Mouse (Mus musculus) NIH3T3 (cell line): Measurements from ENCODE around the gene Gm49510.

Experiments
- DNase-seq: peaks from one replicate; pipeline ENCODE4 v3.0.0-alpha.2; 2012; ENCODE audit warnings: low read depth

Gene Gm49510

DNA sequence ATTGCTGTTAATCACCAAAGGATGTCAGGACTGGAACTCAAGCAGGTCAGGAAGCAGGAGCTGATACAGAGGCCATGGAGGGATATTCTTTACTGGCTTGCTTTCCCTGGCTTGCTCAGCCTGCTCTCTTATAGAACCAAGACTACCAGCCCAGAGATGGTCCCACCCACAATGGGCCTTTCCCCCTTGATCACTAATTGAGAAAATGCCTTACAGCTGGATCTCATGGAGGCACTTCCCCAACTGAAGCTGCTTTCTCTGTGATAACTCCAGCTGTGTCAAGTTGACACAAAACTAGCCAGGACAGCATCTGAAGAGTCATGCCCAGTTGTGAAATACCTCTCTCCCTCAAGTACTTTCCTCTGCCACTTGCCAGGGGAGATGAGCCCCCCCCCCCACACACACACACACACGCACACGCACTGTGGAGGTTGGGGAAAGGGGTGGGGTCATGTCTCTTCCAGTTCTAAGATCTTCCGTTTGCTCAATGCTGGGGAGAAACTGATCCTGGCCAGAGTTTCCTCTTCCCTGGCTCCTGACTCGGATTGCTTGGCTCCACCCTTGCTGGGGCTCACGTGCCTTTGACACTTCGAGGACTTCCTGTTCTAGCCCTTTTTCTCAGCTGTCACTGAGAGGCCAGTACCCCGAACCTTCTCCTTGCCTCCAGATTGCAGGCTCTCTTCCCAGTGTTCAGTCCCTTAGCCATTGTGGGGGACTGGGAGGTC lies 20.5 kb upstream of the Gm49510 start:
- peak; percentile 46 for DNase-seq

DNA sequence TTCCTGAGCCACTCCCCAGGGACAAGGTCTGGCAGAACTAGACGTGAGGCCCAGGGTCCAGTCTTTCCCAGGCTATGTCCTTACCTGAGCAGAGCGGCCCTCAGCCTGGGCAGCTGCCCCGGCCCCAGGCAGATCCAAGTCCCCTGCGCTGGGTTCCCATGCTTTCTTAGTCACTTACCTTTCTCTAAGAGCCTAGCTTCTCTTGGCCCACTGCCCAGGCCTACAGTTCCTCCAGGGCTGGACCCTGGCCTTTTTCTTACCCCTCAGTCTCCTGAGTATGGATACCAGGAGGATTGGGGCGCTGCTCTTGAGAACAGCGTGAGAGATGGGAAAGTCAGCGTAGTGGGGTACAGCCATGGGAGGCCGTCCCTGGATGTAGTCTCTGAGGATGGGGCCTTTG lies 19.0 kb upstream of the Gm49510 start:
- DNase-seq: no peak

DNA sequence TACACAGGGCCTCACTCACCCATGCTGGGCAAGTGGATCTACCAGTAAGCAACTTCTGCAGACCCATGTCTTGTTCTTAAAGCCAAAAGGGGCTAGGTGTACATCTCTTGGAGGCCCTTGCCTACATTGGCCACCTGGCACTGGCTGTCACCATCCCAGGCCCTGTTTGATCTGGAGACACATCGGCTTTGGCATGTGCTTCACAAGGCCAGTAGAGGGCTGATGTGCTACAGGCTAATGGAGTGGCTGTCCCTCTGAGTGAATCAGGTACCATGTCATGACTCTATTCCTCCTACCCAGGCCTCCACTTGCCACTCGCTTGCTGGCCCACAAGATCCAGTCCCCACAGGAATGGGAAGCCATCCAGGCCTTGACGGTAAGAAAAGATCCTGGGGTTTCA lies 17.6 kb upstream of the Gm49510 start:
- DNase-seq: no peak

DNA sequence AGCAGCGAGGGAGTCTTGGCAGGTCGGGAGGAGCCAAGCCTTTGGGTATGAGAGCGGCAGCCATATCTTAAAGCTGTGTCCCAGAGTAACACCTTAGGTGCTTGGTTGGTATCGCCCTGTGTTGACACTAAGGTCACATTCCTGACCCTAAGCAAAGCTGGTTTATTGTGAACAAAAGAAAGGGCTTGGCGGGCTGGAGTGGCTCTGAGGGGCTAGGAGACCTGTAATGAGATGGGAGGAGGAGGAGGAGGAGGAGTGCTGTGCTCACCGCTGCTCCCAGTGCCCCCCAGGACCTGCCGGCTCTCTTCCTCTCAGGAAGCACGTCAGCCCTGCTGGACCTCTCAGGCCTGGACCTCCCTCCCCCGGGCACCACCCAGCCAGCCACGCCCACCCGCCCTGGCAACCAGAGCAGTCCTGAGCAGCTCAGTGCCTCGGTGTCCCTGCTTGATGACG lies 10.0 kb upstream of the Gm49510 start:
- no peak for DNase-seq

DNA sequence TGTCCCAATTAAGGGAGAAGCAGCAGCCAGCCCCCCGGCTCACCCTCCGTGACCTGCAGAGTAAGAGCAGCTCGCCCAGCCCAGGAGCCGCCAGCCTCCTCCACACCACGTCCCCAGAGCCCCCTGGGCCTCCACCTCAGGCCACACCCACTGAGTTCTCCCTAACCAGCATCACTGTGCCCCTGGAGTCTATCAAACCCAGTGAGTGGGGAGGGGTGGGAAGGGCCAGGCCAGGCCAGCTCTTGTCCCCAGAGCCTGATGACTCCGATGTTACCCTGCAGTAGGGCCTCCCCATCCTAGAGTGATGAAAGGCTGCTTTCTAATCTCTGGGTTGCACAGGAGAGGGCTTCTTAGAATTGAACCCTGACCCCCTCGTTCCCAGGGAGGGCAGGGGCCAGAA lies 7.0 kb upstream of the Gm49510 start:
- no peak for DNase-seq

DNA sequence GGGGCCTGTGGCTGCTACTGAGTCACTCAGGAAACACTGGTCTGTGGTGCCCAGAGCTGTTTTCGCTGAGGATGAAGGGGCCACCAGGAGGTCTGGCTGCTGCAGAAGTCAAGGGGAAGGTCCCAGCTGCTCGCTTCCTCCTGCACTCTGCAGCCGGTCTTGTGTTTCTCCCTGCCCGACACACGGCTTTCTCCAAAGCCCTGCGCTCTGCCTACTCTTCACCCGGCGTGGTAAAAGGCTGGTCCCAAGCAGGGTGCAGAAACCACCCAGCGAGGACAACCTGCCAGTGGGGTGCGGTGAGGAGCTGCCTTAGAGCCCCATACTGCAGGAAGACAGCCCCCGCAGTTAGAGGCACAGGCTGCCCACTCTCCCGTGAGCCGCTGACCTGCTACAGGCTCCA lies 4.7 kb upstream of the Gm49510 start:
- no peak for DNase-seq

DNA sequence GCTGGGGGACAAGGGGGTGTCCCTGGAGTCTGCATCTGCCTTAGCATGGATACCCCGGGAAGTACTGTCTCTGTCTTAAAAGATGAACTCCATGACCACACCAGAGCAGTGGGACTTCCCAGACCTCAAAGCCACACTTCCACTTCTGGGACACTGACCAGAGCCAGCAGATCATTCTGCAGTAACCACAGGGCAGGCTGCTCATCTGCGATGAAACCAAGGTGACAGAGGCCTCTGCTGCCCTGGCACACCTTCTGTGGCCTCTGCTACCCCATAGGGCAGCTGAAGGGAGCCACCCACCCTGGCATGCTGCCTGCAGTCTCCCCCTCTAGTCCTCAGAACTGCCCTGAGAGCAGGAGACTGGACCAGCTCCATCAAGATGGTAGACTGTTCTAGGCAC lies 3.7 kb upstream of the Gm49510 start:
- DNase-seq: no peak

DNA sequence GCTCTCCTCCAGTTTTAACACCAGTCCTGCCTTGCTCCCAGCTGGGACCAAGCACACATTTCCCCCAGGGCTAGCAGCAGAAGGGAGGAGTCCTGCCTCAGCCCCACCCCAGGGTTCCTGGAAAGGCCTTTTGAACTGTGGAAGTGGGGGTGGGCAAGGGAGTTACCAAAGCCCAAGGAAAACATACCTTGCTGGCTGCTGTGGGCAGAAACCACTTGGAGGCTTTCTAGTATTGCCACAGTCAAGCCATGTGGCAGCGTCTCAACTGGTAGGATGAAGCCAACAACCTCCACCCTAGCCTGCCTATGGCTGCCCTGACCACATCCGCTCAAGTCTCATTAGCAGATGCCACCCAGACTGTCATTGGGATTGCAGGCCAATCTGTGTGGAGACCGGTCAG lies 3.3 kb upstream of the Gm49510 start:
- no peak for DNase-seq

DNA sequence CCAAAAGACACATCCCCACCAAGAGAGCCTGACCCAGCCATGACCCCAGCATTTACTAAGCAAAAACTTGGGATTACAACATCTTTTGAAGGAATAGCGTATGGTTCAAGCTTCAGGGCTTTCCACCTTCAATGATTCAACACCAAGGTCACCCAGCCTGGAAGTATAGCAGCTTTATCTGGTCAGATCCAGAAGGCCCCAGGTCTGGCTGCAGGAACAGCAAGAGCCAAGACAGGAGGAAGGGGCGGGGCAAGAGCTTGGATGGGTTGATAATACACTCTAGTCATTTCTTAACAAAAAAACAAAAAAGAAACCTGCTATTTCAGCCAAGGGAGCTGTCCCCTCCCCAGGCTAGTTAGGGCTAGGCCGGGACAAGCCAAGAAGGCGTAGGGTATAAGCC lies 2.0 kb upstream of the Gm49510 start:
- DNase-seq: peak; percentile 29

DNA sequence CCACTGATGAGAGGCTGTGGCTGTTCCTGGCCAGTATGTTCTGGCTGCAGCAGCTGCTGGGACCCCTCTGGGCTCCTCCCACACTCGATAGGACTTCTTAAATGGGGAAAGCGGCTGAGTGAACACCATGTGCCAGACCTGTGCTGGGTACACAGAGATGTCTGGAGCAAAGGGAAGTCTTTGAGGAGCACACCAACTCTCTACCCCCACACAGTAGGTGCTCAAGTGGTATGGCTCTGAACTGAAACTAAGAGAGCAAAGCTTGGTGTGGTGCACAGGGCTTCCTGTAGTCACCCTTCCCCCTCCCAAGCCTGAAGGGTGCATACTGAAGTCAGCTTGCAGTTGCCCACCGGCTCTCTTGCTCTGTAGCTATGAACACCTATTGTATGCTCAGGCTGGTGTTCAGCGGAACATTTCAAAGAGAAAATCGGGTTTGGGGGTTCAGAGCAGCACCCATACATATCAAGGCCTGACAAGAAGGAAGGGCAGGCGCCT lies 913 bp upstream of the Gm49510 start:
- no peak for DNase-seq

DNA sequence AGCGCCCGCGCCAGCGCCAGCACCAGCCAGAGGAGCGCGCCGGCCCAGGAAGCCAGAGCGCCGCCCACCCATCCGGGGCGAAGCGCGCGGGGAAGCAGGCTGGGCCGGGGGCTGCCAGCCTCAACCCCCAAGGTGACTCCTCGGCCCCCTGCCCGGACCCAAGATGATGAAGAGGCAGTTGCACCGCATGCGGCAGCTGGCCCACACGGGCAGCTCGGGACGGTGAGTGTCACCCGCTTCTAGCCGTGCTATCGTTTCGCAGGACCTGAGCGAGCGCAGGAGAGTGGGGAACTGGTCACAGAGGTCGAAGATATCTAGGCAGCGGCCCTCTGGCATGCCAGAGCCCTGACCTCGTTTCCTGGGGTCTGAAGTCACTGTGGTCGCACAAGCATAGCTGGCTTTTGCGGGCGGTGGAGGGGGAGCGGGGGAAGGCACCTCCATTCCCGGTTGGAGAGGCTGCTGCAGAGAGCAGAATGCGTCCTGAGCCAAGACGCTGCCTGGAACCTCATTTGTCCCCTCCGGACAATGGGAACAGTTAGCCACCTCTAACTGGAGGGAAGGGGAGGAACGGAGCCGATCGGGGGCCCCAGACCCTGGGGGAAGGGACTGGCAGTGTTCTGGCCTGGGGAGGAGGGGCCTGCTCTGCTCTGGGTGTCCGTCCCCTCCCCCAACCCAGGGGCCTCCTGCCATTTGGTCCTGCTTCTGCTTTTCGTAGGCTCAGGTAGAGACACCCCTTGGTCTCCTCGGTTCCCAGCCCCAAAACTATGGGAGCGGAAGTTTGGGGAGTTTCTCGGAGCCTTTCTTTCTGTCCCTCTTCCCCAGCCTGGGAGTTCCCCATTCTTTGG lies 495 bp downstream of the Gm49510 start, which contains the start of gene Sh3bp1:
Sh3bp1 (plus strand) TSS at position 29 of the 845 bp plus-strand sequence.
- DNase-seq: peak; percentile 85

DNA sequence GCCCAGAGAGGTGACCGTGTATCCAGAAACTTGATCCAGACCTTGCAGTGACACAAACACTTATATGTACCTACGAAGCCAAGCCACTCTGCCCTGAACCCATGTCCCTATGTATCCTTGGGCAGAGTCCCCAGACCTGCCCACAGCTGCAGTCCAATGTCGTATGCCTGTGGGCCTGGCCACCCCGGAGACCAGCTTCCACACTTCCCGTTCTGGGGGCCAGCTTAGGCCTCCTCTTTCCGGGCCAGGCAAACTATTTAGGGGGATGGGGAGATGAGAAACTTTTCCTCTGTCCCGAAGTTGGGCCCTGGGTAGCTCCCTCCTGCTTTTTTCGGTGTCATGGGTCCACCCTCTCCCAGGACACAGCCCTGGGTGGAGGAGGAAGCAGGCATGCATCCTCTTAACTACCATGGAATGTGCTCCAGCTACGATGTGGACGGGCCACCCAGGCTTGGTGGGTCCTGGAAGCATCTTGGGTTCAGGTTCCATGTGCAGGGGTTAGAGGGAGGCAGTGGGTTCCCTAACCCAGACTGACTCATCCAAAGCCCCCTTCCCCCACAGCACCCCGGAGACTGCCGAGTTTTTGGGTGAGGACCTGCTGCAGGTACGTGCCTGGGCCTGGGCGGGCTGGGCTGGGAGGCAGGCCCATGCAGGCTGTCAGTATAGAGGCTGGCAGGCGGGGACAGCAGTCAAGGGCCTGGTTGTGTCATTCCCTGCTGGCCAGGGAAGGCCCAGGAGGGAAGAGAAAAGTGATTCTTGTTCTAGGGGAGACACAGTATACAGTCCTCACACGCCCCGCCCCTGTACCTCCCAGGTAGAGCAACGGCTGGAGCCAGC lies 1.3 kb downstream of the Gm49510 start:
- peak; percentile 28 for DNase-seq

DNA sequence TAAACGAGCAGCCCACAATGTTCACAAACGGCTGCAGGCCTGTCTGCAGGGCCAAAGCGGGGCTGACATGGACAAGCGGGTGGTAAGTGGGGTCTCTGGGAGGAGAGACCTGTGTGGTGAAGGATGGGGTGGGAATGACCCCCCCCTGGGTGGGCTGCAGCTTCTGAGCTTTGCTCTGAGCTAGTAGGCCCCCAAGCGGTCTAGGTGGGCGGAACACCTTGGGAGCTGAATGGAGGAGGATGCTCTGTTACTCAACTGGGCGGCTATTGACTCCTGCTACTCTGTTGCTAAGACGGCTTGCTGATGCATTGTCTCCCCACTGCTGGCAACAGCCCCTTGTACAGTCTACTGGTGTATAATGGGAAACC lies 1.9 kb downstream of the Gm49510 start:
- DNase-seq: peak; percentile 32

DNA sequence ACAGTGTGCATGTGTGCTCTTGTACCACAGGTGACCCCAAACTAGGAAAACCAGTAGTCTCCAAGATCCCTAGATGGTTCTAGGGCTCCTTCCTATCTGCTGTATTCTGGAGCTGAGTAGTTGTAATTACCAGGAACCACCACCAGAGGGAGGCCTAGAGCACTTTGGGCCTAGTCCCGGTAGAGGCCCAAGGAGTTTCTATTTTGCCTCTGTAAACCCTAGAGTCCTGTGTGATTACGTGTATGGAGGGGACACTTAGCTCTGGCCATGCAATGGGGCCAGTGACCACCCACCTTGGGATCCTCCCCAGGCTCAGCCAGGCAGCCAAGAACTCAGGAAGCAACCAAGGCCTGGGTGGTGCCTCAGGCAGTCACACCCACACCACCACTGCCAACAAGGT lies 3.8 kb downstream of the Gm49510 start:
- DNase-seq: peak; percentile 94

DNA sequence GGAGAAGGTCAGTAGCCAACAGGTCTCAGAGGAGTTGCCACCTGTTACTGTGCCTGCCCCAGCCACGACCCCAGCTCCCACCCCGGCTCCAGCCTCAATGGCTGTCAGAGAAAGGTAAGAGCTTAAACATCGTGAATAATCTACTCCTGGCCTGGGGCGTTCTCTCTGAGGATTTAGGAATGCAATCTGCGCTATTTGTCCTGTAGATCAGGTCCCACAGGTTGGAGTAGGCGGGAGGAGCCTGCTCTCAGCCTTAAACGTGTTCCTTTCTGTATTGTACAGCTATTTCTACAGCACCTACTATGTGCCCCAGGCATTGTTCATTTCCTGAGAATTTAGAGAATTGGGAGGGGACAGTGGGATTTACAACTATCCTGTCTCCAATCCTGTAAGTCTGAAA lies 8.9 kb downstream of the Gm49510 start:
- DNase-seq: no peak

DNA sequence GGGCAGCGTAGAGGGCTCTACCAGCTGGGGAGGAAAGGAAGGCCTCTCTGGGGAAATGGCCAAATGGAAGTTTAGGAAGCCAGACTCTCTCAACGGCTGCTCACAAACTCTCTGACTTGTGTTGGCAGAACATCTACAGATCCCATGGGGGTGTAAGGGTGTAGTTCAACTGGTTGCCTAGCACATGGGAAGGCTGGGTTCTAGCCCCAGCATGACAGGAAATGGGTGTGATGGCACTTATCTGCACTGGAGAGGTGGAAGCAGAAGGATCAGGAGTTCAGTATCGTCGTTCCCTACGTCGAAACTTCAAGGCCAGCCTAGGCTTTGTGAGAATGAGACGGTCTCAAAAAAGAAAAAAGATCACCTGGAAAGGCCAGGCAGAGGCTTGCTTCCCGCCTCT lies 9.5 kb downstream of the Gm49510 start:
- DNase-seq: no peak

DNA sequence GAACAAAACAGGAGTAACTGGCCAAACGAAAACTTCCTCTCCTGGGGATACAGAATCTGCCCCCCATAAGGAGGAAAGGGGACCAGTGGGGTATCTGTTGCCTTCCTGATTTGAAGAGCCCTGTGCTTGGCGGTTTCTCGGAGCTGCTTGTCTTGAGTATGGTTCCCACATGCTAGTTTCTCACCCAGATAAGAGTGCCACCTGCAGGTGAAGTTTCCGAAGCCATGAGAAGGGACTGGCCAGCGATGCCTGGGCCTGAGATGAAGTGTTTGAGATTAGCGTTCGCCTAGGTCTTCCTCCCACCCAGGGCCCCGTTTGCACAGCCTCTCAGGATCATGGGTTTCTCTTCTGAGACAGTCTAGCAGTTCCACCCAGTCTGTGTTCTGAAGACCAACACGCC lies 12.6 kb downstream of the Gm49510 start:
- peak; percentile 61 for DNase-seq

DNA sequence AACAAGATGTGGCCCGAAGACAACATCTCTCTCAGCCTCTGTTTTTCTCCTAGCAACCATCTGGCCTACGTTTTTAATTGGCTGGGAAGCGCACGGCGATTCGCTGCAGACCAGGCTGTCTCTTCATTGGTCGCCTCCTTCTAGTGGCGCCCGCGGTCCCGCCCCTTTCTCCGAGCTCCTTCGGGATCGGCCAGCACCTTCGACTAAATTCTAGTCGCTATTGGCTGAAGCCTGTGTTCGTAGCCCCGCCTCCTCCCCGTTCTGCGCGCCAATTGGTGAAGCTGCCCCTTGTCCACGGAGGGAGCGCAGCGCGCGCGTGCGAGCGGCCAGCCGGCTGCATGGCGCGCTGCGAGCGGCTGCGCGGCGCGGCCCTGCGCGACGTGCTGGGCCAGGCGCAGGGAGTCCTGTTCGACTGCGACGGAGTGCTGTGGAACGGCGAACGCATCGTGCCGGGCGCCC lies 14.2 kb downstream of the Gm49510 start, which contains the start of gene Pdxp:
Pdxp (plus strand) TSS at position 288 of the 459 bp plus-strand sequence.
- DNase-seq: peak; percentile 70

DNA sequence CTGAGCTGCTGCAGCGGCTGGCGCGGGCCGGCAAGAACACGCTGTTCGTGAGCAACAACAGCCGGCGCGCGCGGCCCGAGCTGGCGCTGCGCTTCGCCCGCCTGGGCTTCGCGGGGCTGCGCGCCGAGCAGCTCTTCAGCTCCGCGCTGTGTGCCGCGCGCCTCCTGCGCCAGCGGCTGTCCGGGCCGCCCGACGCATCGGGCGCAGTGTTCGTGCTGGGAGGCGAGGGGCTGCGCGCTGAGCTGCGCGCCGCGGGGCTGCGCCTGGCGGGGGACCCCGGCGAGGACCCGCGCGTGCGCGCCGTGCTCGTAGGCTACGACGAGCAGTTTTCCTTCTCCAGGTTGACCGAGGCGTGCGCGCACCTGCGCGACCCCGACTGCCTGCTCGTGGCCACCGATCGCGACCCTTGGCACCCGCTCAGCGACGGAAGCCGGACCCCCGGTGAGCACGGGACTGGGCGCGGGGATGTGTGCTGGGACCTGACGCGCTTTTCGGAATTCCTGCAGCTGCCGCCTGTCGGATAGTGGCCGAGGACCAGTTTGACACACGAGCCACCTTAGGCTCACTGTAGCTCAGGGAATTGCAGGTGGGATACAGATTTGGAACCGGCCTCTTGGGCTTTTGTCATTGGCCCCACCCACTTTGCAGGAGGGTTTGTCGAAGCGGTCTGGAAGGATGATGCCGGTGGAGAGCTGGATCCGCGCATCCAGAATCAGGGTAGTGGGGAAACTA lies 14.8 kb downstream of the Gm49510 start:
- no peak for DNase-seq

DNA sequence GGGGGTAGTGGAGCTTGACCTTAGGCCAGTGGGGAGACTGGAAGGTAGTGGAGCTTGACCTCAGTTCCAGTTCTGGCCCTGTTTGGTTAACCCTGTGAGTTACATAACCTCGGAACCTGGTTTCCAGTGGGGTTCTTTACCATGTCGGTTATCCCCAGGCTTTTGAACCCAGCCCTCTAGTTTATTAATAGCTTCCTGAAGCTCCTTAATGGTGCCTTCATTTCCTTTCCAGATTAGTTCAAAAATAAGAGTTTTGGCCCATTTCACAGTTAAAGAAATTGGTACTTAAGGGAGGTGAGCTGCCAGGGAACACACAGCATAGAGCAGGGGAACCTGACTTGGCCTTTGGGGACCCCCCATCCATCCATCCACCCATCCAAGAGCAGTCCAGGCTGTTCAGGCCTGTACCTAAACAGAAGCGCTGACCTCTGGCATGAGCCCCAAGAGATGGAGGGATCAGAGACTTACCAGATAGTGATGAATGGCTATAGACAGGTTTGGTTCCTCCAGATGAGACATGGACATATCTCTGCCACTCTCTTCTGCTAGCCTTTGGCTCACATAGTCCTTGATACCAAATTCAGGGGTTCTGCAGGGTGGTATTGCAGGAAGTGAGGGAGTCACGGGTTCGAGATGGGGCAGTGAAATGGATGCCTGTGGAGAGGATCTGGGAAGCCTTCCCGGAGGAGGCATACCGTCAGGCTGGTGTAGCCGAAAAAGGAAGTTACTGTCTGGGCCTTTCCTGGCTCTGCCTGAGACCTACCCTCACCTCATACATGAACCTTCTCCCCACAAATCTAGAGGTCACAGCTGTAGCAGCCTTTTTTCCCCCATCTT lies 15.6 kb downstream of the Gm49510 start:
- no peak for DNase-seq

DNA sequence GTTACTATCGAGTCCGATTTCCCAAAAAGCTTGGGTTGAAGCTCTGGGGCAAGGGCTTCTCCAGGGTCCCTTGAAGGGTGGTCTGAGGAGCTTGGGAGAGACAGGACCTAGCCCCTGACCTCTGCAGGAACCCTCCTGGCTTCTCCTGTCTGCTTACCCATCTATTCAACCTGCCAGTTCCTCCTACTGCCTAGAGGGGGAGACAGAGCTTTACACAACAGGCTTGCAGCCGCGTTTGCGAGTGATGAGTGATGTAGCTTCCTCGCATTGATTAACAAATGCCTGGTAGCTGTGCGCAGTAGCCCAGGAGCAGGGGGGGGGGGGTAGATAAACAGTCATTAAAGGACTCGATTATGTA lies 16.2 kb downstream of the Gm49510 start:
- peak; percentile 88 for DNase-seq
